Mouse (Mus musculus): ENCODE data around the gene Hoxa10.

Gene Hoxa10

DNA sequence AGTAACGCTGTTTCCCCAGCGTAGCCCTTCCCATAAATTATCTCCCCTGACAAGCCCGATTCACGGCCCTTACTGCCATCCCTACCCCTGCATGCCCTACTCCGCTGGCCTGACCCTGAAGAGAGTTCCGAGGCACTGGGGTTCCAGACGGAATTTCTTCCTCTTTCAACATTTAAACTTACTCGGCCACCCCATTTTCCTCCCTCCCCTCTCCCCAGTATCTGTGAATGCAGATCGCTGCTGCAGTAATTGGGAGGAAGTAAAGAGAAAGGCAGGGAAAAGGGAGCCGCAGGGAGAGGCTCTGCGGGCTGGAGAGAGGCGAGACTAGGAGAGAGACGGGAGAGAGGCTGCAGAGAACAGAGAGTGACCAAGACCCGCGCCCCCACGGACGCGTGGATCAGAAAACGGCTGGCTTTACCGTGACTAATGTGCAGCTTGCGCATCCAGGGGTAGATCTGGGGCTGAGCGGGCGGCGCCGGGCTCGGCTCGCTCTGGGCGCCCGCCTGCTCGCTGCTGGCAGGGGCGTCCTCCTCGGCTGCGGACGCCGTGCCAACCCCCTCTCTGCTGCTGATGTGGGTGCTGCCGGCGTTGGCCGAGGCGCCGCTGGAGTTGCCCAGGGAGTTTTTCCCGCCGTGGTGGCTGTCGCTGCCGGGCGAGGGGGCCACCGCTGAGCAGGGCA, 37.1 kb downstream of the Hoxa10 start:
- DNase-seq, result peak; percentile 61 to 76

- peak; percentile 64 to 72 for DNase-seq
Observed at GRCm38 (mm10) chr6:52203121-52203370, 37.6 kb downstream of the Hoxa10 start.

DNA sequence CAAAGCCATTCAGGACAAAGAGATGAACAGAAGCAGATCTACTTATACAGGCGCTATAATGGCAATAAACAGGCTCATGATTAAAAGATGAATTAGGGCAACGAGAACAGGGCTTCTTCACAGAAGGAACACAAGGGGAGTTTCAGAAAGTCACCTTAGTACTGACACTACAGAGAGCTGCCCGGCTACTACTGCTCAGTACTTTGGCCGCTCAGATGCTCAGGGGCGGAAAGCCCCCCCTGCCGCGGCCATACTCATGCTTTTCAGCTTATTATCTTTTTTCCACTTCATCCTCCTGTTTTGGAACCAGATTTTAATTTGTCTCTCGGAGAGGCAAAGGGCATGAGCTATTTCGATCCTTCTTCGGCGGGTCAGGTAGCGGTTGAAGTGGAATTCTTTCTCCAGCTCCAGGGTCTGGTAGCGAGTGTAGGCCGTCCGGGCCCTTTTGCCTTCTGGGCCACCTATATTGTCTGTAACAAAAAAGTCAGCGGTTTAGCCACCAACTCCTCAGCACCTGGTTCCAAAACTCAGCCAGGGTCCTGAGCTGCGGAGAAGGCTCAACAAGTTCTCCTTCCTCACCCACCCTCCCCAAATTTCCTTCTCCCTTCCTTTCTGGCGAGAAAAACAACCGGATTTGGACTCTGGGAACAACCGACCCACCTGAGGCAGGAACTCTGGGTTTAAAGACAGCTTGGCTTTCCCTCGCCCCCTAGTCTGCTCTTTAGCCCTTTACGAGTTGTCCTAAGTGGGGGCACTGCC, 38.1 kb downstream of the Hoxa10 start:
- peak; percentile 52 to 58 for DNase-seq

DNA sequence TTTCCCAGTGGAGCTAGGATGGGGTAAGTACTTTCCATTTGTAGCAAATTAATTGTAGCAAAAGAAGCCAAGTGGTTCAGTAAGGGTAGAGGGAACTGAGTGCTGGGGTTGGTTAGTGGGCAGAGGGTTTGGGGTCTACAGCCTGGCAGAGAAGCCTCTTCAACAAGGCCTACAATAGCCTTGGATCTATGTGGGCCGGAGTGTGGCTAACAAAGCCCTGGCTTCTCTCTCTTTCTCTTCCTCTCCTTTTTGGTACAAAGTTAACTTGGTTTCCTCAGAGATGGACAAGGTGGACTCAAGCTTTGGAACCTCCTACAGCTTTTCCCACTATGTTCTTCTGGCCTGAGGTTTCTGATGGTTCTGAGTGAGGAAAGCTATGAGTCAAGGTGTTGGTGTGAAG, 39.4 kb downstream of the Hoxa10 start:
- DNase-seq, result peak in 1 of 2 experiments; percentile 28

DNA sequence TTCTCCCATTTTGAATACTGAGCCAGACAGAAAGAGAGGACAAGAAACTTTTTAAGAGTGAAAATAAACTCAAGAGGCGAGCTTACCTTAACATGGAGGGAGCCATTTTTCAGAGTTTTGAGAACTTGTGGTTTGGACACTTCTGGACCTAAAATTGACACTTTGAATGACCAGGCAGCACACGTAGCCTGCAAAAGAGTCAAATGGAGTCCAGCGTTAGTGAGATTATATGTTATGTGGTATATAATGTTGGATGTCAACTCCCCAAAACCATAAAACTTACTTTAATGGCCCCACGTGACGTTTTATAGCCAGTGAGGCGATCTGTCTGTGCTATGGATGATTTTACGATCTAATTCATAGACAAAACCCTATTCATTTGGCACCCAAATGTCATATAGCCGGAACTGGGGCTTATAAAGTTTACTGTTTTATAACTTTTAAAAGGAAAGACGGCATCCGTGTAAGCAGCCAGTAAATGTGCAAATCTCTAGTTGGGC, 39.9 kb downstream of the Hoxa10 start:
- no peak for DNase-seq

DNA sequence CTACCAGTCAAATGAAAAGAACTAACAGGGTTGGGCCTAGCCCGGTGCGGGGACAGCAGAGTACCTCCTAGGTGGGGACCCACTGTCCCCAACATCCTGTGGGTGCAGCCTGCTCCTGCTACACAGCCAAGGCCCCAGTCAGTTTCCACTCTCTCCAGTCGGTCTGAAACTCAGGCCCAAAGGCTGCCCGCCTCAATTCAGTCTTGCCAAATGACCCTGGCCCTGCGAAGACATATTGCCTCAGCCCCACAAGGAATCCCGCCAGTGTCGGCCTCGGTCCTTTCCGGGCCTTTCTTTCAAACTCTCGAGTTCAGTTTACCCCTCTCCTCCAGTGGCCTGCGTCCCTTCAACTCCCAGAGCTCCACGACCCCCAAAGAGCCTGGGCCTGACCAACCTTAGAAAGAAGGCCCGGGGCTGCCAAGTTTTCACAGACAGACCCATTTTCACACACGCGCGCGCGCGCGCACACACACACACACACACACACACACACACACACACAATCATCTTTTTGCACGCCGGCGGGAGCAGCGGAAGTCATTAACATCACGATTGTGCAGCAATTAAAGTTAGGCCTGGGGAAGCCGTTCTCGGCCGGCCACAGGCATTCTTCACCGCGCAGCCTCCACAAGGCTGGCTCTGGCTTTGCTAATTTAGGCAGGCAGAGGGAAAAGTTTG, 40.4 kb downstream of the Hoxa10 start:
- peak; percentile 62 to 72 for DNase-seq

- DNase-seq, result peak; percentile 71 to 84
Observed at GRCm38 (mm10) chr6:52197271-52197670, 43.4 kb downstream of the Hoxa10 start.

- DNase-seq, result peak in 1 of 2 experiments; percentile 7
Observed at GRCm38 (mm10) chr6:52196811-52197210, 43.8 kb downstream of the Hoxa10 start.

DNA sequence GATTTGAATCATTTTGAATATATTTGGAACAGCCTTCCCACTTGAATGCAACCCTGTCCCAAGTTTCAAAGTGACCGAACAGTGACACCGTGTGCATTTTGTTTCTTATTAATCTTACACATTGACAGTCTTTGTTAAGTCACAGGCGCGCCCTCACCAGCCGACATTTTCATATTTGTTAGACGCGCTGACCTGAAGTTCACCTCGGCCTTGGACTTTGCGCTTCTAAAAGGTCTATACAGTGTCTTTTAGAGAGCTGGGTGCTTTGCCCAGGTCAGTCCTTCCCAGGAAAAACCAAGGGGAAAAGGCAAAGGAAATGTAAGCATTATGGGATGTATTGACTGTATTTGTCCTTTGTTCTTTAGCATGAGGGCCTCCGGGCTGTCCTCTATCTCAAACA, 46.0 kb downstream of the Hoxa10 start:
- peak; percentile 39 to 57 for DNase-seq

- peak; percentile 95 to 97 for DNase-seq
Observed at GRCm38 (mm10) chr6:52191860-52192550, 48.6 kb downstream of the Hoxa10 start.

DNA sequence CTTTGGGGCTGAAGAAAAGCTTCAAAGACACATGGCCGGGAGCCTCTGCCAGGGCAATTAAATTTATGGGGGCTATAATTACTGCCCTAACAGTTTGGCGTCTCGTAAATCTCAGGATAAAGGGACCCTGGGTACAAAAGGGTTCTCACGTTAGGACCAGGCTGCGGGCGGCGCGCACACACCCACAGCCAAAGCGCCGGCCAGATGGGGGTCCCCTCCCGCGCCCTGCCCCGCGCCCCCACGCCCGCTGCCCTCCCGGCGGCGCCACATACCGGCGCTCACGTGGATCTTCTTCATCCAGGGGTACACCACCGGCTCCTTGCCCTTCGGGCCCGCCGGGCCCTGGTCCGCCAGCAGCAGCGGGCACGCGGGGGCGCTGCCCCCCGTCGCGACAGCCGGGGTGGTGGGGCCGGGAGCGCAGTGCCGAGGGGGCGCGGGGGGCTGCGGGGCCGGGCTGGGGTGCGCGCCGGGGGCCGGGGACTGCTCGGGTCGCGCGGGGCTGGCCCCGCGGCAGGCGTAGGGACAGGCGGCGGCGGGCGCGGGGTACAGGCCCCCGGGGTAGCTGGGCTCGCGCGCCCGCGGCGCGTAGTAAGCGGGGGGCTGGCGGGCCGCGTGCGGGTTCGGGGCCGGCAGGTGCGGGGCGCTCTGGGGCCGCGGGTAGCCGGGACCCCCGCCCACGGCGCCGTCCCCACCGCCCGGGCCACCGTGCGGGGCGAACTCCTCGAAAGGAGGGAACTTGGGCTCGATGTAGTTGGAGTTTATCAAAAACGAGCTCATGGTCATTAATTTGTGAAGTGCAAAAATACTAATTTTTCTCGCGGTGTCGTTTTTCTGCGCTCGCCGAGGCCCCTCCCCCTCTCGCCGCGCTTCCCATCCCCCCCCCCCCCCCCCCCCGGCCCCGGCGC, 49.5 kb downstream of the Hoxa10 start, which contains the start of gene Hoxa4:
Hoxa4 (minus strand) TSS at position 848 of the 905 bp plus-strand sequence.
- peak; percentile 41 to 66 for DNase-seq

DNA sequence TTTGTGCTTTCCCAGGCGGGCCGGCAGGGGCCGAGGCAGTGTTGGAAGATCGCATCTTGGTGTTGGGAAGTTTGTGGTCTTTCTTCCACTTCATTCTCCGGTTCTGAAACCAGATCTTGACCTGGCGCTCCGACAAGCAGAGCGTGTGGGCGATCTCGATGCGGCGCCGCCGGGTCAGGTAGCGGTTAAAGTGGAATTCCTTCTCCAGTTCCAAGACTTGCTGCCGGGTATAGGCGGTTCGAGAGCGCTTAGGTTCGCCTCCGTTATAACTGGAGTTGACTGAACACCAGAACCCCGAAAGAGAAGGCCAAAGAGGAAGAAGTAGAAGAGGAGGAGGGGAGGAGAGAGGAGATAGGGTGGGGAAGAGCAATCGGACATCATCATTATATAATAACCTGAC, 50.2 kb downstream of the Hoxa10 start:
- DNase-seq, result peak; percentile 60 to 75

DNA sequence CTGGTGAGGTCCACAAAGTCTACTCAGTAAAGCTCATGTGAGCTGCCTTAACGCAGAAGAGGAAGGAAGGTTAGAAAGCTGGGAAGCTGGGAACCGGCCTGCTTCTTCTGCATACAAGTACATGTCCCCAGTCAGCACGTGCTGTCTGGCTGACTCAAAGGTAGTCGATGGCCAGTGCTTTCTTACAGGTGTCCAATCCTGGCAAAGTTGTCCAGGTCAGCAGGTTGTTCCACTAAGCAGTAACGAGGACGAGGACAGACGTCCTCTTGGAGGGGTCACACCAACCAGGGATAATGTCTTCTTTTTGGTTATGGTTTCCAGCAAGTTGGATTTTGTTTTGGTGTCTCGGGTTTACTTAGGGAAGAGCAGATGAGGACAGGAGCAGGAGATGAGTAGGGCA, 50.7 kb downstream of the Hoxa10 start:
- peak; percentile 38 to 49 for DNase-seq

DNA sequence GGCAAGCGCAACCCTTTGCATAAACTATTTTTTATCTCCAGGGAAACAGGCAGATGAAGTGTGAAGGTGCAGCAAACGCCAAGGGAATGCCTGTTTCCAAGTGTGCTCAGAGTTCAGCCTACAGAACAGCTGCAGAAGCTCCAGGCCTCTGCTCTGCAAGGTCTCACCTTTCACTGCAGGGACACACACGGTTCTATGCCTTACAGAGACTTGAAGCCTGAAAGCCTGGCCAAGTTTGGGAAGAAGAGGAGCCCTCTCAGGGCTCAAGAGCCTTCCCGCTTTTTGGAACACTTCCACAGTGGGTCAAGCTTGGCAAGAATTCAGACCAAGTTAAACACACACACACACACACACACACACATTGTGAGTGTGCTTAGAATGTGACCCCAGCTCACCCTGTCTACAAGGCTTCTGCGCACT, 51.5 kb downstream of the Hoxa10 start:
- peak; percentile 29 to 60 for DNase-seq

DNA sequence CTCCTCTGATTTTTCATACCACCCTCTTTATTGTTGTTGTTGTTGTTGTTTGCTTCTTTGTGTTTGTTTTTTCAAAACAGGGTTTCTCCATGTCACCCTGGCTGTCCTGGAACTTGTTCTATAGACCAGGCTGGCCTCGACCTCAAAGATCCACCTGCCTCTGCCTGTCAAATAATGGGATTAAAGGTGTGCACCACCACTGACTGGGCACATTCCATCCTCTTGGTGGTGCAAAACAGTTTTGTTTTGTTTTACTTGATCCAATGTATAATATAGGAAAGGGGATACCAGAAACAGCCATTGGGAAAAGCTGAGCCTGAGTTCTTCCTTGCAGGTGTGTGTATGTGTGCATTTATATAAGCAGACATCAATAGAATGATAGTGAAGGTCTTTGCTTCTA, 54.2 kb downstream of the Hoxa10 start:
- peak; percentile 26 to 42 for DNase-seq

GRCm38 (mm10) chr6:52185834-52186233, 54.8 kb downstream of the Hoxa10 start:
- peak in 1 of 2 experiments; percentile 12 for DNase-seq

DNA sequence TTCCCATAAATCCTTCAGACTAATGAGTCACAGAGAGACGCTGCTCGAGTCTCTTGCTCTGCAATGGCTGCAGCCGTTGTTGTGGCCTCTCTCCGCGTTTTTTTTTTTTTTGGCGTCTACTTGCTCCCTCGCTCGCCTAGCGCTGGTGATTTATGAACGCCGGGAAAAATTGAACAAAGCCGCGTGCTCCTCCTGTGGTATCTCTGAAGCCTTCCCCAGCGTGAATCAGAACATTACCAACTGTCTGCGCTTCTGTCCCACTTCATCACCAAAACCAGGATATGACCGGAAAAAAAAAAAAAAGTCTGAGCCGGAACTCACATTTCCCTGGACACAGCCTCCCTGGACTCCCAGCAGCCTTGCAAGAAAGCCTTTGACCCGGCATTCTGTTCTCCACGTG, 55.4 kb downstream of the Hoxa10 start:
- peak; percentile 60 to 66 for DNase-seq

- DNase-seq, result peak; percentile 29 to 58
Observed at GRCm38 (mm10) chr6:52184668-52185067, 56.0 kb downstream of the Hoxa10 start.

DNA sequence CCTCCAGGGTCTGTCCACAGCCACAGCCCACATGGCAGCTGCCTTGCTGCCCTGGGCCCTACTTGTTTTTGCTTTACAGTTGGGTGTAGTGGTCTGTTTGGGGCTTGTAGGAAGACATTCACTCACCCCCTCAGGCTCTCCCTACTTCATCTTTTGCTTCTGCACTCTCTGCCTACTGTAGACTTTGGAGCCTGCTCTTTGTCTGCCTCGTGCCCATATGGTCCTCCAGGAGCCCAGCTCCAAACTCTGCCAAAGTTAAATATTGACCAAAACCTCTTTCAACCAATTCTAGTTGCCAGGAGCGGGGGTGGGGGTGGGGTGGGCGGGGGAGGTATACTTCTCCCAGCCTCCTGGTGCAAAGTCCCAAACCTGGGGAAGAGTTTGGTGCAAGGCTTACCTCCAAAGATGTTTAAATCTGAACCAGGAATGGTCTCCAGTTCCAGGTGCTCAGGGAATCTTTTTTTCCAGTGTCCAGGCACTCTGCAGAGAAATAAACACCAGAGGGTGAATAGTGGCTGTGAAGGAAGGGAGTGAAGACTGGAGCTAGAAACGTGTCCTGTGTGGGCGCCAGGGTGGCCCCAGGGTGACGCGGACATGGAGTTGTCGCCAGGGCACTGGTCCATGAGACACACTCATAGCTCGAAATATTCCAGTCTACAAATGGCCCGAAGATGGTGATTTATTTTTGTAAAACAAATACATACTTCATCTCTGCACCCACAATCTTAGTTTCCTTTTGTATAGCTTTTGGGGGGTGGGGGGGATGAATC, 57.2 kb downstream of the Hoxa10 start:
- DNase-seq, result peak; percentile 47 to 68

- no peak for DNase-seq
Observed at GRCm38 (mm10) chr6:52182793-52183192, 57.9 kb downstream of the Hoxa10 start.

- peak; percentile 28 to 47 for DNase-seq
Observed at GRCm38 (mm10) chr6:52182030-52182429, 58.6 kb downstream of the Hoxa10 start.
